Mouse (Mus musculus) erythroblast, adult 5-6 weeks (primary cell): ENCODE data around the gene Pik3ap1. TPM values are rescaled to one million over a fixed set of nuclear protein-coding genes. Genes with fewer than 3 reads are reported as not detected.

ENCODE experiments used
- ATAC-seq: replicated peaks from 2 replicates; pipeline ENCODE4 v1.8.0; 2016; ENCODE audit warnings: moderate number of reproducible peaks, mild to moderate bottlenecking, moderate TSS enrichment, inconsistent platforms; ENCODE audit not compliant: poor library complexity, low FRiP score, severe bottlenecking
- total RNA-seq, 2 experiments: library from RNA; stranded (forward) in 1 of 2; stranded (reverse) in 1 of 2; fragments of 150-400 nt in 1 of 2; fragments of 200-764, 138-1000 nt in 1 of 2; gene quantifications; 2 replicates each; pipeline versions ENCODE4 v1.2.3 to v1.2.4; 2015 to 2017; ENCODE audit warnings: low replicate concordance in 2 of 2

The Pik3ap1 gene
- total RNA-seq, 2 experiments from 2014 or later: 8.1 to 10.5 TPM

- ATAC-seq: no peak
Observed at GRCm38 (mm10) chr19:41288568-41288967, 96.3 kb downstream of the Pik3ap1 start.

- ATAC-seq: no peak
Observed at GRCm38 (mm10) chr19:41287224-41287623, 97.7 kb downstream of the Pik3ap1 start.

GRCm38 (mm10) chr19:41284515-41284914, 100.4 kb downstream of the Pik3ap1 start:
- no peak for ATAC-seq

GRCm38 (mm10) chr19:41282718-41283117, 102.2 kb downstream of the Pik3ap1 start:
- no peak for ATAC-seq

GRCm38 (mm10) chr19:41282216-41282615, 102.7 kb downstream of the Pik3ap1 start:
- ATAC-seq: no peak

- ATAC-seq: no peak
Observed at GRCm38 (mm10) chr19:41279724-41280244, 105.1 kb downstream of the Pik3ap1 start.

- ATAC-seq: no peak
Observed at GRCm38 (mm10) chr19:41278606-41279005, 106.3 kb downstream of the Pik3ap1 start.

- ATAC-seq: no peak
Observed at GRCm38 (mm10) chr19:41275588-41275987, 109.3 kb downstream of the Pik3ap1 start.

GRCm38 (mm10) chr19:41270906-41271305, 114.0 kb downstream of the Pik3ap1 start:
- ATAC-seq: no peak

GRCm38 (mm10) chr19:41270151-41270727, 114.7 kb downstream of the Pik3ap1 start:
- no peak for ATAC-seq

- ATAC-seq: no peak
Observed at GRCm38 (mm10) chr19:41266251-41266901, 118.5 kb downstream of the Pik3ap1 start.

GRCm38 (mm10) chr19:41264331-41264799, 120.5 kb downstream of the Pik3ap1 start:
- no peak for ATAC-seq

- peak; percentile 89 for ATAC-seq
Observed at GRCm38 (mm10) chr19:41263630-41264295, 121.1 kb downstream of the Pik3ap1 start, which contains the start of gene Tm9sf3. Gene Tm9sf3, minus strand, starts transcription at chr19:41263997.

- ATAC-seq: peak; percentile 81
Observed at GRCm38 (mm10) chr19:41262712-41263629, 121.9 kb downstream of the Pik3ap1 start.

GRCm38 (mm10) chr19:41260736-41261135, 124.2 kb downstream of the Pik3ap1 start:
- no peak for ATAC-seq

GRCm38 (mm10) chr19:41259256-41259655, 125.6 kb downstream of the Pik3ap1 start:
- no peak for ATAC-seq

- no peak for ATAC-seq
Observed at GRCm38 (mm10) chr19:41258707-41259106, 126.2 kb downstream of the Pik3ap1 start.

- no peak for ATAC-seq
Observed at GRCm38 (mm10) chr19:41254584-41254983, 130.3 kb downstream of the Pik3ap1 start.

GRCm38 (mm10) chr19:41248968-41249367, 135.9 kb downstream of the Pik3ap1 start:
- ATAC-seq: no peak

GRCm38 (mm10) chr19:41248271-41248670, 136.6 kb downstream of the Pik3ap1 start:
- no peak for ATAC-seq
